Mouse (Mus musculus) thymus, postnatal 4 days (tissue): Measurements from ENCODE around the gene Nrarp.

Experiments
- DNase-seq: peaks from one replicate; pipeline ENCODE4 v3.0.0; 2021

Gene Nrarp

GRCm38 (mm10) chr2:25180478-25180903 lies at the start of gene Nrarp:
Nrarp (plus strand) TSS chr2:25180758.
- DNase-seq = peak; percentile 96

- no peak for DNase-seq
Observed at GRCm38 (mm10) chr2:25131601-25132000, 49.0 kb upstream of the Nrarp start.

GRCm38 (mm10) chr2:25137832-25138231 lies 42.7 kb upstream of the Nrarp start:
- DNase-seq = no peak

- no peak for DNase-seq
Observed at GRCm38 (mm10) chr2:25141185-25141584, 39.4 kb upstream of the Nrarp start.

- no peak for DNase-seq
Observed at GRCm38 (mm10) chr2:25141921-25142320, 38.6 kb upstream of the Nrarp start.

- no peak for DNase-seq
Observed at GRCm38 (mm10) chr2:25145346-25145745, 35.2 kb upstream of the Nrarp start.

- DNase-seq = no peak
Observed at GRCm38 (mm10) chr2:25147398-25147797, 33.2 kb upstream of the Nrarp start.

GRCm38 (mm10) chr2:25147892-25148291 lies 32.7 kb upstream of the Nrarp start:
- no peak for DNase-seq

- DNase-seq = no peak
Observed at GRCm38 (mm10) chr2:25149643-25150042, 30.9 kb upstream of the Nrarp start.

- DNase-seq = no peak
Observed at GRCm38 (mm10) chr2:25151280-25151956, 29.1 kb upstream of the Nrarp start.

- DNase-seq = no peak
Observed at GRCm38 (mm10) chr2:25156177-25156576, 24.4 kb upstream of the Nrarp start.

GRCm38 (mm10) chr2:25156990-25157389 lies 23.6 kb upstream of the Nrarp start:
- no peak for DNase-seq

- peak; percentile 70 for DNase-seq
Observed at GRCm38 (mm10) chr2:25157655-25158054, 22.9 kb upstream of the Nrarp start.

- DNase-seq = peak; percentile 32
Observed at GRCm38 (mm10) chr2:25167481-25167880, 13.1 kb upstream of the Nrarp start.

GRCm38 (mm10) chr2:25167919-25168664 lies 12.5 kb upstream of the Nrarp start:
- DNase-seq = peak; percentile 75

GRCm38 (mm10) chr2:25168665-25168978 lies 11.9 kb upstream of the Nrarp start:
- DNase-seq = no peak

- no peak for DNase-seq
Observed at GRCm38 (mm10) chr2:25169778-25170177, 10.8 kb upstream of the Nrarp start.

- no peak for DNase-seq
Observed at GRCm38 (mm10) chr2:25170326-25171100, 10.0 kb upstream of the Nrarp start.

- DNase-seq = no peak
Observed at GRCm38 (mm10) chr2:25171101-25171768, 9.3 kb upstream of the Nrarp start.

GRCm38 (mm10) chr2:25171769-25172153 lies 8.8 kb upstream of the Nrarp start:
- DNase-seq = no peak

- no peak for DNase-seq
Observed at GRCm38 (mm10) chr2:25172629-25173028, 7.9 kb upstream of the Nrarp start.

GRCm38 (mm10) chr2:25173821-25174220 lies 6.7 kb upstream of the Nrarp start:
- no peak for DNase-seq
